Mouse (Mus musculus): ENCODE results near the gene Pqlc3. TPM values are rescaled to one million over a fixed set of nuclear protein-coding genes. Genes with fewer than 3 reads are reported as not detected.
"Not testable (repeated sequence)": the region's sequence is repeated elsewhere in the genome, so short reads cannot be mapped to it uniquely, and the experiment has no call there.

The Pqlc3 gene
- 10 to 100 TPM in 1 of 2 experiments, 1 to 10 TPM in 1; 5.1 to 11.1 TPM for total RNA-seq (2021)
- long read RNA-seq, experiment 1, transcript Pqlc3-201 (7 exons, 1,928 nt) = major isoform, 5 of 9 reads
- long read RNA-seq, experiment 1, partial matches to known transcripts = 1 of 9 reads
- long read RNA-seq, experiment 1, other reads (novel, unspliced or antisense) = 1 of 9 reads
- long read RNA-seq, experiment 2, partial matches to known transcripts = 1 of 4 reads
- long read RNA-seq, experiment 2, other reads (novel, unspliced or antisense) = 1 of 4 reads

- DNase-seq = peak; percentile 93 to 94
Observed at GRCm38 (mm10) chr12:16999739-17000497, at the start of gene Pqlc3. Gene Pqlc3, minus strand, starts transcription at chr12:17000408.

DNA sequence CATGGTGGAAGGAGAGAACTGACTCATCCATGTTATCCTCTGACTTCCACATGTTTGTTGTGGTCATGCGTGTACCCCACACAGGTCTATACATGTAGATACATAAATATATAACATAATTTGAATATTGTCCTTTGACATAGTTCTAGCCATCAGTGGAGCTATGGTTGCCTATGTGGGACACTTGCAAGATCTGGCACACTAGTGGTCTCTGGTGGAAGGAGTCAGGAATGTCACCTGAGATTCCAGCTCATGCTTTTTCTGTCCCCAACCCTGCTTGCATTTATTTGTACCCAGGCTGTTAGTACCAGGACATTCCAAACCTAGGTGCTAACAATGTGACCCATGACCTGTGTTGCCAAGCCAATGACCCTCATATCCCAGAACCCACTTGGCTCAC is 49.6 kb upstream of the Pqlc3 start:
- no peak for DNase-seq

DNA sequence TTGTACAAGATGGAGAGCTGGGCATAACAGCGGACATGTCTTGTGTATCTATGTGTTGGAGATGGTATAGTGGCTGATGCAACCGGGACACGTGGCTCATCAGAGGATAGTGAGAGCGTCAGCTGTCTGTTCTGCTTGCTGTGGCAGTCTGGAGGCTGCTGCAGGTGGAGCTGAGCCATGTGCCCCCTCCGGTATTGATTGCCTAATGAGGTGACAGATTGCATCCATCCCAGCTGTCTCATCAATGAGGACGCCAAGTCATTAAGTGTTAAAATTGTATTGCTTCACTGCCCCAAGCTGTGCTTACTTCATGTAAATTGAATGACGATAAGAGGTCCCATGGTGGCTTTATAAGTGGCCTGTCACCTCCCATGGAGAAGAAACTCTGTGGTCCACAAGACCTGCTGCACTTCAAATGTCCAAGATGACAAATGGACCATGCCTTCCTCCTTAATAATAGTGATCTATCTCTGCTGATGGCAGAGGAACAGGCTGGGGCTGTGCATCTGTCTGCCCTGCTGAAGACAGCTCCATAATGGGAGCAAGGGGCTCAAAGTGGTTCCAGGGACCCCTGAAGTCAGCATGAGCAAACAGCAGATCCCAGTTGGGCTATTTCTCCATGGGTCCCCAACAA is 48.9 kb upstream of the Pqlc3 start:
- DNase-seq = no peak

- no peak for DNase-seq
Observed at GRCm38 (mm10) chr12:17043311-17043710, 43.1 kb upstream of the Pqlc3 start.

DNA sequence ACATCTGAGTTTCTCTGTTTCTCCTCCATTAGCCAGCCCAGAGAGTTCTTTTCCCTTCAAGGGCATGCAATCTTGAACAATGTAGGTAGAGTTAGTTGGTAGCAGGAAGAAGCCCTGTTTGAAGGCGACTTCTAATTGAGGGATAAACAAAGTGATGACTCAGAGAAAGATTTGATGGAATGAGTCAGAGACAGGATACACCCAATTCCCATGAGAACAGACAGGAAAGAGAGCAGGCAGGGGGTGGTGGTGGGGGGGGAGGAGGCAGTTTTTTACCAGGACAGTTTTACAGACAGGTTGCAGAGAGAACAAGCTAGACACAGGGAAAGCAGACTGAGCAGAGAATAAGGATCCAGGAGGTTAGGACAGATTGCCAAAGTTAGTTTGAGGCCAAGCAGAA is 40.4 kb upstream of the Pqlc3 start:
- no peak for DNase-seq

DNA sequence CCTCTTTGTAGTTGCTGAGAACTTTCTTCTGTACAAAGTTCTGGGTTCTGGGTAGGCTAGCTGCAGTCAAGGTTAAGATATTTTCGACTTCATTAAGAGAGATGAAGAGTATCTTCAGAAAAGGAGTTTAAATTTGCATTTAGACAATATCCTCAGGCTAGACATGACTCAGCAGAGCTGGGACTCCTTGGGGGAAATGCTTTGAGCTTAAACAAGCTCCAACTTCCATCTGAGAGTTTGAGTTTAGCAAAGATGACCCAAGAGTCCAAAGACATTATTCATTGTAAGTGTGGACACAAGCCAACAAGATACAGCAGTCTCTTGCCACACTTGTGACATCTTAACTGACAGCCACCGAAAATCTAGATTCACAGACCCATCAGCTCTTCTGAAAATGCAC is 39.2 kb upstream of the Pqlc3 start:
- no peak for DNase-seq

- DNase-seq = no peak
Observed at GRCm38 (mm10) chr12:17038246-17038645, 38.0 kb upstream of the Pqlc3 start.

DNA sequence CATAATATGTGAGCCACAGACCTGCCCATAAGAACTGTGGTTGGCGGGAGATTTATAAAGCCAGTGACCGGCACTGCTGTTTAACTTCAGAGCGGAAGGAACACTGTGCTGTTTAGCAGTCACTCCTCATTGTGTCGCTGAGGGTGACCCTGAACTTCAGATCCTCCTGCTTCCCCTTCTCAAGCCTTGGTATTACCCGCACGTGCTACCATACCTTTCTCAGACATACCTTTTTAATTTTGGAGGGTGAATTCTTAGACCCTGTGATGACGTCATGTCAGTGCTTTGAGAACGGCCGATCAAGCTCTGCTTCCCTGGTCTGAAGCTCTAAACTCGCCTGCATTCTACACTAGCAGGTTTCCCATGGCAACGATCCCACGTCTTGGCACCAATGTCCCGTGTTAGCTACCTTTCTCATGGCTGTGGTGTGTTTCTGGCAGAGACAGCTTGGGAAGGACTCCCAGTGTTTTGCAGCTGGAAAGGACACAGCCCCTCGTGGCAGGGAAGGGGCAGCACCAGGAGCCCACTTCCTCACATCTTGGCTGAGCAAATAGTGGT is 36.9 kb upstream of the Pqlc3 start:
- DNase-seq = peak in 1 of 2 experiments; percentile 8

DNA sequence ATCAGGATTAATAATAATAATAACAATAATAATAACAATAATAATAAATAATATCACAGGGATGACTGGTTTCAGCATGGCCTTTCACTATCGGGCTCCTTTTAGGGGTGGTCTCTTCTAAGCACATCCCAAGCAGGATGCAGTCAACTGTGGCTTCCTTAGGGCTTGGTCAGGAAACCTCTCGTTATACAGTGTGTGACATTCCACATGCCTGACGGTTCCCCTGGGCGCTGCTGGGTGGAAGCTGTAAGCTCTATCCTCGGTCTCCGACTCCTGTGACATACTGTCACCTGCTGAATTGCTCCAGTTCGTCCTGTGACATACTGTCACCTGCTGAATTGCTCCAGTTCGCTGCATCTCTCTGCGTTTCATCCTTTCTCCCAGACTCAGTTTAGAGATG is 36.3 kb upstream of the Pqlc3 start:
- DNase-seq = no peak

DNA sequence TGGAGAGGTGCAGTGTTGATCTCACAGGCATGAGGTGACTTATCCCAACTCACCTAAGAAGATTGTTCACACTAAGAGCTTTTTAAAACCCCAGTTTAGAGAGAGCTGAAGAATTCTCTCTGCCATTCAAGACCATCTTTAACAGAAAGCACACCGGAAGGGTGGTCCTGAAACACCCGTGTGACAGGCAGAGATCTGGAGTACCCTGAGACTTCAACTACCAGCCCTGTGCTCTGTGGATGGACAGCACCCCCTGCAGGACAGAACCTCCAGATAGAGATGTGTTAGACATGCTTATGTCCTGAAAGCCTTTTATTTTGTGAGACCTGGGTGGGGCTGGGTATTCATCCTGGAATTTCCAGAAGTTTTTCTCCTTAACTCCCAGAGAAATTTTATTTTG is 34.9 kb upstream of the Pqlc3 start:
- peak; percentile 18 to 47 for DNase-seq

DNA sequence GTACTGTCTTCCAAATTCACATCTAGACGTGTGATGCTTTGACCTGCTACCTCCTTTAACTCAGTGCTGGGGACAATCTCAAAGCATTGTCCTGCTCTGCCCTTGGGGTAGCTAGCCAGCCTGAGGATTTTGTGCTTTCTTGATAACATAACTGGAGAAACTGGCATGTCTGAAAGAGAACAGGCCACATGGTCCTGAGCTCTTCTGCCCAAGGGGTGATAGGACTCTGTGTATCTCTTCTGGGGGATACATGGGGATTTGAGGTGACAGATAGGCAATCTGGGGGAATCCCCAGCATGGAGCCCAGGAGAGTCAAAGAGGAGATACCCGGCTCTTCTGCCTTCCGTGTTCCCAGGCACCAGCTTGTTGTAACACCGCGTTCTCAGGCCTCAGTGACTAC is 34.5 kb upstream of the Pqlc3 start:
- DNase-seq = no peak

DNA sequence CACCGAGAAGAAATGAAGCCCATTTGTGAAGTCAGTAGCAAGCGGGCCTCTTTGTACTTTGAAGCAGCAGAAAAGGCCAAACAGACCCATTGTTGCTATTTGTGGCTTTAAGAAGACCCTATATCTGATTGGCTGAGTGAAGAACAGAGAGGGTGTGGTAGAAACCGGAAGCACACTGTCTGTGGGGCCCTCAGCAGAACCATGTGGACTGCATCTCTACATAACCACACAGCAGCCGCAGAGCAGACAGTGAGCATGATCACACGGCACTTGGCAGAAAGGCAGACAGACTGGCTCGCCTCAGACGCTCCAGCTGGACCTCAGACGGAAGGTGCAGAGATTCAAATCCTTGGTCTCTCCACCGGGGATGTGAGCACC is 33.2 kb upstream of the Pqlc3 start:
- no peak for DNase-seq

DNA sequence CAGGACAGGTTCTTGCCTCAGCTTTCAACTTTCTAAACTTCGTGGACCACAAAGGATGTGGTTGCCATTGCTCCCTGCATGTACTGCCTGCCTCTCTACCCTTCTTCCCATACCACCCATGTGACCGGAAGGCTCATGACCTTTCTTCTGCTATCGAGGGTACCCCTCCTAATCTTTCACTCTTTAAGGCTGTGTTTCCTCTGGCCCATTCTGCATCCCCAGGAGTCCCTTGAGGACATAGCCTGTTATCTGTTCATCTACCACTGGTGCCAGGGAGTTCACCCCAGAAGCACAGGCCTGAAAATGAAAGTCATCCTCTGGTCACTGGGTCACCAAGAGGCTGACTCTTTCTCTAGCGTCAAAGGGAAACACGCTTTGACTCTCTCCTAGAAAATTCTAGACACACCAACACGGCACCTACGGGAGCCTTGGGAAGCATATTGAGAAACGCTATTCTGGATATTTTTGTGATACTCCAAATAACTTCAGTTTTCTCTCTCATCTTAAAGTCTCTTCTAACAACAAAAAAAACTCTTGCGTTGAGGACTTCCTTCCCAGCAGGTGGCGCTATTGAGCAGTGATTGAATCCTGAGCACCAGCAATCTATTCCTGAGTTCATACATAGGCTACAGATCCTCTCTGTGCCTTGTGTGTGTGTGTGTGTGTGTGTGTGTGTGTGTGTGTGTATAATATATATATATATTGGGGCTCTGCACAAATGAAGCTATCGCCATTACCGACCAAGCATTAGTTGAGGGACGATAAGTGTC is 32.7 kb upstream of the Pqlc3 start:
- peak; percentile 79 to 85 for DNase-seq

DNA sequence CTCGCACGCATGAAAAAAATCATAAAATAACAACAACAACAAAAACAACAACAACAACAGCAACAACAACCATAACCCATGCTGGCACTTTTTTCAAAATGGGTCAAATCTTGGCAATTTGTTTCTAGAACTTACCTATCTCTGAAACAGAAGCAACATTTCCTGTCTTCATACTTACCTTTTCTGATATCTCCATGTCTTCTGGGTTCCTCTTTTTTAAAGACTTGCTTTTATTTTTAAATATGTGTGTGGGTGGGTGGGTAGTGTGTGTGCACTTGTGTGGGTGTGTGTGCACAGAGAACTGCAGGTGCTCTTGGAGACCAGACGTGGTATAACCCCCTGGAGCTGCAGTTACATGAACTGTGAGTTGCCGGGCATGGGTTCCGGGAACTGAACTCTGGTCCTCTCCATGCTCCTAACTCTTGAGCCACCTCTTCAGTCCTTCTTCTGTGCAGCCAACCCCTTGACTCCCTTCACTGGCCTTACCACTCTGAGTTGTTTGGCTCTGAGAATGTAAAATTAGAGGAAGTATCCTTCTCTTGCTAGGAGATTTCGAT is 24.4 kb upstream of the Pqlc3 start:
- DNase-seq = no peak

GRCm38 (mm10) chr12:17022145-17022544 is 21.9 kb upstream of the Pqlc3 start:
- DNase-seq = no peak

DNA sequence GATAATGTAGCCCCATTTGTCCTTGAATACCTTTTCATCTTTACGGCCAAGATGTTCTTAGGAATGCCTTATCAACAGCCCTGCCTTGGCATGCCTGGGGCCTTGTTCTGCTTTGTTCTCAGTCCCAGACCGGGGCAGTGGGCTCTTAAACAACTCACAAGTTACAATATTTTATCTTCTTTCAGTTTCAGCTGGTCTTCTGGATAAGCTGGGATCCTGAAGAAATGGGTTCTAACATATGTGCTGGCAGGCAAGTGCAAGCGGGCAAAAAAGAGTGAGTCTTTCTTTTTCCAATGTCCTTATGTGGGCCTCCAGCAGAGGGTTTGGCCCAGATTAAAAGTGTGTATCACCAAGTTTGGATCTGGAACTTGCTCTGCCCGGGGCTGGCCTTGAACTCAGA is 20.9 kb upstream of the Pqlc3 start:
- DNase-seq = not testable (repeated sequence)

DNA sequence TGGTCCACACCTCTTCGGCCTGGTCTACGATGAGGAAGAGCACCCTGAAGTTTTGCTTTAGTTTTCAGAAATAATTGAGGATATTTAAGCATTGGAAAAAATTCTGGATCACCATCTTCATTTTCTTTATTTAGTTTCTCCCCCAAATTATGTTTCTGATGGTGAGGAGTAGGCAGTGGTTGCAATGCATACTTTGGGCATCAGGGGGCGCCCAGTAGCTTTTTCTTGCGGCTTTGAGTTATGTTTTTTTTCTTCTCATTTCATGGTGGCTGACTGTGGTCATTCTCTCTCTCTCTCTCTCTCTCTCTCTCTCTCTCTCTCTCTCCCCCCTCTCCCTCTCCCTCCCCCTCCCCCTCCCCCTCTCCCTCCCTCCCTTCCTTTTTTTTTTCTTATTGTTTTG is 18.3 kb upstream of the Pqlc3 start:
- peak; percentile 72 to 76 for DNase-seq

DNA sequence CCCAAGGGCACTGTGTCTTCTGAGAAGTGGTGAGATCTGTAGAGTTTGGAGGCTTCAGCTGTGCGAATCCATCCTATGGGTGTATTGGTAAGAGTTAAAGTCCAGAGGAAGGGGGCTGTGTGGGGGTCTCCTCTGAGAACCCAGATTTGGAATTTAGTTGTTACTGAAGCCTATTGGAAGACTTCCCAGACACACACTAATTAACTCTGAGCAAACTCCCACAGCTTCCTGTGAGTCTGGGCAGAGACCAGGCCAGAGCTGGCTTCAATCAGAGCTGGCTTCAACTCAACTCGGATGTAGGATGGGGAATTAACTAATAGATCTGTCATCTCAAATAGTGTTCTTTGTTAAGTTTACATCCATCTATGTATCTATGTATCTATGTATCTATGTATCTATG is 15.5 kb upstream of the Pqlc3 start:
- no peak for DNase-seq

DNA sequence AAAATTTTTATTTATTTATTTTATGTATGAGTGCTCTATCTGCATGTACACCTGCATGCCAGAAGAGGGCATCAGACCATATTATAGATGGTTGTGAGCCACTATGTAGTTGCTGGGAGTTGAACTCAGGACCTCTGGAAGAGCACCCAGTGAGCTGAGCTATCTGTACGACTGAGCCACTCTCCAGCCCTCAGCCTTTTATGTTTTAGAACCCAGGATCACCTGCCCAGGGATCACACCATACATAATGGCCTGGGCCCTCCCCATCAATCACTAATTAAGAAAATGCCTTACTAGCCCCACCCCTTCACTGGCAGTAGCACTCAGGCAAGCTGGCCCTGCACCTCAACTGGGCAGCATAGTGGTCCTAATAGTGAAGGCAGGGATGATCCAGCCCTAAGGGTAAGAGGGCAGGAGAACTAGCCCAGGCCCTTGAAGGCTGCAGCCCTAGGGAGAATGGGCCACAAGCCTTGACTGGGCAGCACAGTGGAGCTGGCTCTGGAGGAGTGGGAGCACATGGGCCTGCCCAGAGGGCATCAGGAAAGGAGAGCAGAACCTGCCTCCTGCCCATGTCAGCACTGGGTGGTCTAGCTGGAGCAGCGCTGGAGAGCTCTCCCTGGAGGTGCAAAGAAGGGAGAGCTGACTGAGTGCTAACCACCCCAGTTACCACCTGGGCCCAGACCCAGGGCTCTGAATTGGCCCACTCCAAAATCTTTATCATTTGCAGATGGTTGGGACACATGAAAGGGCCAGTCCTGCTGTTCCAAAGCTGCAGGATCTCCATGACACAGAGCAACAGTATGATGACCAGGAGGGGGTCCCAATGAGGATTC is 12.1 kb upstream of the Pqlc3 start:
- DNase-seq = no peak

- DNase-seq = peak; percentile 87 to 90
Observed at GRCm38 (mm10) chr12:17011100-17011870, 11.1 kb upstream of the Pqlc3 start, which contains the start of gene 2410004P03Rik. Gene 2410004P03Rik, minus strand, starts transcription at chr12:17011727.
